Mouse (Mus musculus) brown adipose tissue, adult 24 weeks (tissue): ENCODE results near the gene Siah2. TPM values are rescaled to one million over a fixed set of nuclear protein-coding genes. Genes with fewer than 3 reads are reported as not detected.

Experiments
- H3K27ac ChIP-seq: fragments of 200-500 bp; replicated peaks from 2 replicates; pipeline ENCODE4 v1.5.1; 2012; ENCODE audit warnings: low read depth, mild to moderate bottlenecking, low read length
- H3K4me1 ChIP-seq: fragments of 200-500 bp; 2 replicates; pipeline ENCODE4 v1.6.1; 2012; ENCODE audit warnings: low read length, mixed read lengths; ENCODE audit not compliant: control insufficient read depth, insufficient read depth, insufficient read length
- H3K4me3 ChIP-seq: fragments of 200-500 bp; 2 replicates; pipeline ENCODE4 v1.5.1; 2012; ENCODE audit warnings: low read depth, mild to moderate bottlenecking, low read length, moderate library complexity; ENCODE audit not compliant: insufficient read depth
- polyA plus RNA-seq: library from polyadenylated mRNA; stranded (reverse); fragments of >200 nt; gene quantifications from 2 replicates; pipeline ENCODE4 v1.2.4, GENCODE M21; 2012; ENCODE audit not compliant: missing spikeins, insufficient read depth, insufficient read length

Siah2 gene
- polyA plus RNA-seq, 1 experiment = 3.3 TPM

- no peak overlapping the region for H3K4me3 ChIP-seq
- H3K4me1 ChIP-seq = no peaks in the 10 kb centered on the region
- H3K27ac ChIP-seq = no peak overlapping the region
Observed at GRCm38 (mm10) chr3:58713191-58713590, 21.0 kb upstream of the Siah2 start.

- H3K27ac ChIP-seq = no peak overlapping the region
- no peaks in the 10 kb centered on the region for H3K4me1 ChIP-seq
- no peak overlapping the region for H3K4me3 ChIP-seq
Observed at GRCm38 (mm10) chr3:58704547-58704946, 12.3 kb upstream of the Siah2 start.

- H3K27ac ChIP-seq = no peak overlapping the region
- H3K4me3 ChIP-seq = no peak overlapping the region
- no peaks in the 10 kb centered on the region for H3K4me1 ChIP-seq
Observed at GRCm38 (mm10) chr3:58703748-58704147, 11.5 kb upstream of the Siah2 start.

- Histone ChIP-seq H3K4me1 (no peaks in the 10 kb centered on the region), H3K4me3 (no peak overlapping the region), H3K27ac (no peak overlapping the region)
Observed at GRCm38 (mm10) chr3:58702329-58702728, 10.1 kb upstream of the Siah2 start.

GRCm38 (mm10) chr3:58701441-58701840, 9.2 kb upstream of the Siah2 start:
- no peaks in the 10 kb centered on the region for H3K4me1 ChIP-seq
- no peak overlapping the region for H3K4me3 ChIP-seq
- H3K27ac ChIP-seq = no peak overlapping the region

- H3K4me3 ChIP-seq = no peak overlapping the region
- no peak overlapping the region for H3K27ac ChIP-seq
- H3K4me1 ChIP-seq = peaks cover under 1% of the 10 kb centered on the region; the same call in 1 of the 2 replicates
Observed at GRCm38 (mm10) chr3:58697926-58698325, 5.7 kb upstream of the Siah2 start.

GRCm38 (mm10) chr3:58696806-58697205, 4.6 kb upstream of the Siah2 start:
- Histone ChIP-seq H3K27ac (no peak overlapping the region), H3K4me1 (peaks cover 2% of the 10 kb centered on the region; the same call in 1 of the 2 replicates), H3K4me3 (no peak overlapping the region)

GRCm38 (mm10) chr3:58695507-58695906, 3.3 kb upstream of the Siah2 start:
- Histone ChIP-seq H3K4me3 (no peak overlapping the region), H3K27ac (no peak overlapping the region), H3K4me1 (peaks cover 2% of the 10 kb centered on the region; the same call in 1 of the 2 replicates)

- no peak overlapping the region for H3K27ac ChIP-seq
- no peak overlapping the region for H3K4me3 ChIP-seq
- H3K4me1 ChIP-seq = peaks cover 2% of the 10 kb centered on the region; the same call in 1 of the 2 replicates
Observed at GRCm38 (mm10) chr3:58695044-58695443, 2.8 kb upstream of the Siah2 start.

GRCm38 (mm10) chr3:58693331-58693730, 1.1 kb upstream of the Siah2 start:
- Histone ChIP-seq H3K4me3 (no peak overlapping the region), H3K4me1 (peaks cover 2% of the 10 kb centered on the region), H3K27ac (no peak overlapping the region)

GRCm38 (mm10) chr3:58691374-58691939, 743 bp downstream of the Siah2 start:
- peaks cover 2% of the 10 kb centered on the region for H3K4me1 ChIP-seq
- H3K27ac ChIP-seq = peak overlapping the region; percentile 65
- H3K4me3 ChIP-seq = peak overlapping the region; percentile 78

- H3K4me3 ChIP-seq = peak overlapping the region; percentile 78
- peaks cover 2% of the 10 kb centered on the region for H3K4me1 ChIP-seq
- H3K27ac ChIP-seq = peak overlapping the region; percentile 62
Observed at GRCm38 (mm10) chr3:58690619-58691373, 1.4 kb downstream of the Siah2 start.

GRCm38 (mm10) chr3:58689721-58690120, 2.5 kb downstream of the Siah2 start:
- no peak overlapping the region for H3K4me3 ChIP-seq
- H3K27ac ChIP-seq = no peak overlapping the region
- H3K4me1 ChIP-seq = peaks cover 2% of the 10 kb centered on the region

- no peak overlapping the region for H3K4me3 ChIP-seq
- peaks cover 2% of the 10 kb centered on the region for H3K4me1 ChIP-seq
- H3K27ac ChIP-seq = no peak overlapping the region
Observed at GRCm38 (mm10) chr3:58689105-58689504, 3.1 kb downstream of the Siah2 start.

GRCm38 (mm10) chr3:58688551-58688950, 3.6 kb downstream of the Siah2 start:
- Histone ChIP-seq H3K27ac (no peak overlapping the region), H3K4me1 (peaks cover 2% of the 10 kb centered on the region)

GRCm38 (mm10) chr3:58686922-58687284, 5.3 kb downstream of the Siah2 start:
- Histone ChIP-seq H3K27ac (no peak overlapping the region), H3K4me1 (no peaks in the 10 kb centered on the region; the same call in 1 of the 2 replicates), H3K4me3 (no peak overlapping the region)

More at GRCm38 (mm10) chr3:58688551-58688950, 3.6 kb downstream of the Siah2 start:
- no peak overlapping the region for H3K4me3 ChIP-seq
